Mouse (Mus musculus) small intestine, adult 2 months (tissue): ENCODE data around the gene Mindy4. TPM values are rescaled to one million over a fixed set of nuclear protein-coding genes. Genes with fewer than 3 reads are reported as not detected.

Experiments used
- H3K27ac ChIP-seq: fragments of 200-500 bp; 2 replicates; pipeline ENCODE4 v1.5.1; 2012; ENCODE audit warnings: low read depth, low read length, control low read depth, inconsistent platforms; ENCODE audit not compliant: insufficient read depth
- H3K27me3 ChIP-seq: fragments of 200-500 bp; 2 replicates; pipeline ENCODE4 v1.6.1; 2012; ENCODE audit warnings: mild to moderate bottlenecking, moderate library complexity, low read length, inconsistent platforms; ENCODE audit not compliant: control insufficient read depth, insufficient read depth
- H3K36me3 ChIP-seq: fragments of 200-500 bp; 2 replicates; pipeline ENCODE4 v1.6.1; 2012; ENCODE audit warnings: mild to moderate bottlenecking, low read length, control low read depth, inconsistent platforms; ENCODE audit not compliant: control insufficient read depth, insufficient read depth
- H3K4me1 ChIP-seq: fragments of 200-500 bp; 2 replicates; pipeline ENCODE4 v1.6.1; 2012; ENCODE audit warnings: low read length, inconsistent platforms, mixed read lengths; ENCODE audit not compliant: control insufficient read depth, insufficient read depth, insufficient read length
- H3K4me3 ChIP-seq: fragments of 200-500 bp; 2 replicates; pipeline ENCODE4 v1.5.1; 2012; ENCODE audit warnings: low read depth, mild to moderate bottlenecking, control low read depth, inconsistent platforms, low read length, moderate library complexity
- CTCF ChIP-seq: fragments of 200-500 bp; IDR thresholded peaks from 2 replicates; pipeline ENCODE4 v1.5.1; 2012; ENCODE audit warnings: low read depth, mild to moderate bottlenecking, control low read depth, inconsistent platforms, low read length, moderate library complexity, mixed read lengths; ENCODE audit not compliant: insufficient replicate concordance, insufficient read length; ENCODE audit errors: extremely low read depth
- POLR2A ChIP-seq: fragments of 200-500 bp; IDR thresholded peaks from 2 replicates; pipeline ENCODE4 v1.6.1; 2012; ENCODE audit warnings: low read depth, mild to moderate bottlenecking, control low read depth, inconsistent platforms, low read length, moderate library complexity
- WGBS: fragments of 180-500 bp; shearing (Covaris S2); methylation state at CpG from one replicate; pipeline ENCODE4 v1.1.7; 2018; 5-methylcytosine and 5-hydroxymethylcytosine counted together
- polyA plus RNA-seq: library from polyadenylated mRNA; depleted of rRNA; stranded (reverse); fragments of >200 nt; gene quantifications from 2 replicates; pipeline ENCODE4 v1.2.3, GENCODE M21; 2012

The Mindy4 gene
- polyA plus RNA-seq, 1 experiment, result 0.98 TPM

DNA sequence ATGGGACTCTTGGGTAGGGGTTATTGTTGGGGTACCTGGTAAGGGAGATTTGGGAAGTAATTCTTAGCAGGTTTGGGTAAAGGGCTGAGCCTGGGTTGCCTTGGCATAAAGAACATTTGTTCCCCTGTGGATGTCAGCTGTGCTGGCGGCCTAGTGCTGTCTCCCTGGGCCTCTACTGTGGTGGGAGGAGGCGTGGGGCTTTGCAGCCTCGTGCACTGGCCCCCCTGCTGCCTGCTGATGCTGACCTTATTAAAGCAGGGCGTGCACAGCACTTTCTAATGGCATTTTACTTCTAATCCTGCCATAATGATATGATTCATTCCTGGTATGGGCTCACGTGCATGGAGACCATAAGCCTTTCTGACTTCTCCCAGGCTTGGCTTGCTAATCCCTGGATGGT lies 82.0 kb downstream of the Mindy4 start:
- 0 out of 2 replicates have a peak, but pooled peaks cover 2% of the 10 kb centered on the region for H3K4me1 ChIP-seq
- H3K27ac ChIP-seq, result no peak overlapping the region
- H3K36me3 ChIP-seq, result no peaks in the 10 kb centered on the region
- 86% methylated on average over 5 of the region's 5 CpGs for WGBS
- no peaks in the 10 kb centered on the region for H3K27me3 ChIP-seq
- no peak overlapping the region for H3K4me3 ChIP-seq
- TF ChIP-seq POLR2A, result no peak
- TF ChIP-seq CTCF, result no peak

DNA sequence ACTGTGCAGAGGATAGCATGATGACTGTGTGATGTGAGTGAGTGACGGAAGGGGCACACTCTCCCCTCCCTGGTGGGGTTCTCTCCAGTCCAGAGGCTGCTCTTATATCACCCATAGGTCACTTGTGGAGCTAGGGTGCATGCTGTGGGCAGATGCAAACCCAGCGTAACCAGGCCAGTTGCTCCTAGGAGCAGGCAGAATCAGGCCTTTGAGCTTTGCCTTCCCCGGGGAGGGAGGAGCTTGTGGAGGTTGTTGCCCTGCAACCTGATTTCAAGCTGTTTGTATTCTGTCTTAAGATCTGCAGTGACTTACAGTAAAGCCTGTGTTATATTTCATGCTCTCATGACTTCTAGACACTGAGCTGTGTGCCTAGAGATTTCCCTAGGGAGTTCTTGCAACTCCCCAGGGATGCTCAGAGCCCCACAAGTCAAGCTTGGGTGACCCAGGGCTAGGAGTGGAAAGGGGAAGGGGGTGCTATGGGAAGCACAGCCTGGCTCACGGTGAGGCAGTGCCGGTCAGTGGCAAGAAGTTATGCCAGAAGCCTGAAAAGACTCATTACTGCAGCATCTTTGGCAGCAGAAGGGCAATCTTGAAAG lies 84.9 kb downstream of the Mindy4 start:
- 55% methylated on average over 5 of the region's 5 CpGs for WGBS
- TF ChIP-seq POLR2A (no peak), CTCF (no peak)
- Histone ChIP-seq H3K27me3 (no peaks in the 10 kb centered on the region), H3K4me1 (no peaks in the 10 kb centered on the region), H3K36me3 (no peaks in the 10 kb centered on the region), H3K27ac (no peak overlapping the region), H3K4me3 (no peak overlapping the region)

DNA sequence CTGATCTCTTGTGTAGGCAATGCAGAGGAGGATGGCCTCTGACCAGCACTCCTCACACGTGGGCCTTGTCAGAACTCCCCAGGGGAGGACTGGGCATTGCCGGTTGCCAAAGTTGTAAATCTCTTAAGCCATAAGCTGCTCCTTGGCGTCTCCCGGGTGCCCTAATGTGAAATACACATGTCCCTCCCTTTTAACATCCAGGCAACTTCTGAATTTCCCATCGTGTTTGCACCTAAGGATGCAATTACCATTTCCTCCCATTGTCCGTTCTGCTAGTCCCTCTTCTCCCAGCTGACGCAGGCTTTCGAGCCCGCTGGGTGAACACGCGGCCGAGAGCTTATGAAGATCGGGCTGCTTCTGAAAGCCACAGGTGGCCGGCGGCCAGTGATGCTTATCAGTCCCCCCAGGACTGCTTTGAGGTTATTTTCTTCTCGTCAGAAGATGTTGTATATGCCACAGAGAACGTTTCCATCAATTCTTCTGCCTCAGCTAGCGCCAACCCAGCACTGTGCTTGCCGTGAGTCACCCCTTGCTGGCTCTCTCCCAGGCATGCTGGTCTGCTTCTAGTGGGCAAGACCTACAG lies 91.5 kb downstream of the Mindy4 start:
- H3K27ac ChIP-seq, result no peak overlapping the region
- 81% methylated on average over 19 of the region's 19 CpGs for WGBS
- H3K36me3 ChIP-seq, result no peaks in the 10 kb centered on the region
- no peak overlapping the region for H3K4me3 ChIP-seq
- no peak for TF ChIP-seq POLR2A
- no peak for TF ChIP-seq CTCF
- H3K27me3 ChIP-seq, result no peaks in the 10 kb centered on the region
- peaks cover 6% of the 10 kb centered on the region; the same call in 1 of the 2 replicates for H3K4me1 ChIP-seq

DNA sequence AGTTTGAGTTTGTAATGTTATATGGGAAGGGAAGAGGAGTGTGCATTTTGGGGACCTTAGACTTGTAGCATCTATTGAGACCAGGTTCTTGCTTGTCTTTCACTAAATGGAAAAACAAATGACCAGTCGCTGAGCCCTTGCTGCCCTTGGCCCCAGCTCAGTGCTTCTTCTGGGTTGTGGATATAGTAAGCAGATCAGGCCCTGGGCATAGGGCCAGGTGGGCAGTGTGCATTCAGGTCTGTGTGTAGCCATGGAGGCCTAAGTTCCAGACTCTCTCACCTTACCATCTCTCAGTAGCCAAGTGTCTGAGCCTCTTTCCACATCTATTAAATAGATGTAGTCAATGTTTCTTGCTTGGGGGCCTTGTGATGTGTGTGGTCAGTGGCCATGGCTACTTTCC lies 92.1 kb downstream of the Mindy4 start:
- Histone ChIP-seq H3K36me3 (no peaks in the 10 kb centered on the region), H3K27ac (no peak overlapping the region), H3K4me3 (no peak overlapping the region), H3K27me3 (no peaks in the 10 kb centered on the region), H3K4me1 (peaks cover 7% of the 10 kb centered on the region; the same call in 1 of the 2 replicates)
- WGBS, result 75% methylated on average over 1 of the region's 1 CpGs
- no peak for TF ChIP-seq POLR2A
- TF ChIP-seq CTCF, result no peak

DNA sequence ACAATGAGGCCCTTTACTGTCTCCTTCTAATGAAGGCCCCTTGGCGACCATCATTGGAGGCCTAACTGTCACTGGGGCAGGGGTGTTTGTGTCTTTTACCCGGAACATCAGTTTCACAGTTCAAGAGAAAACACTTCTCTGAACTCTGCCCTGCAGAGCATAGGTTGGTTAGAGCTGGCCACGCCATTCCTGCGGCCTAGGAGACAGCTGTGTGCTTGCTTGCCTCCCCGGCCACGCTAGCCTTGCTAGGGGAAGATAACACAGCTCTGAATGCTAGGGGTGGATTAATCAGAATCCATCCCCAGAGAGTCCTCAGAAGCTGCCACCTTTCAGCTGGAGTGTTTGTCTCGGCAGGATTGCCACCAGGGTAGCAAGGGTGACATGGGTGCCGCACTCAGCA lies 96.3 kb downstream of the Mindy4 start:
- H3K4me1 ChIP-seq, result peaks cover 7% of the 10 kb centered on the region; the same call in 1 of the 2 replicates
- TF ChIP-seq POLR2A, result no peak
- no peak for TF ChIP-seq CTCF
- no peaks in the 10 kb centered on the region for H3K36me3 ChIP-seq
- no peak overlapping the region for H3K4me3 ChIP-seq
- H3K27me3 ChIP-seq, result no peaks in the 10 kb centered on the region
- 41% methylated on average over 8 of the region's 8 CpGs for WGBS
- H3K27ac ChIP-seq, result no peak overlapping the region

DNA sequence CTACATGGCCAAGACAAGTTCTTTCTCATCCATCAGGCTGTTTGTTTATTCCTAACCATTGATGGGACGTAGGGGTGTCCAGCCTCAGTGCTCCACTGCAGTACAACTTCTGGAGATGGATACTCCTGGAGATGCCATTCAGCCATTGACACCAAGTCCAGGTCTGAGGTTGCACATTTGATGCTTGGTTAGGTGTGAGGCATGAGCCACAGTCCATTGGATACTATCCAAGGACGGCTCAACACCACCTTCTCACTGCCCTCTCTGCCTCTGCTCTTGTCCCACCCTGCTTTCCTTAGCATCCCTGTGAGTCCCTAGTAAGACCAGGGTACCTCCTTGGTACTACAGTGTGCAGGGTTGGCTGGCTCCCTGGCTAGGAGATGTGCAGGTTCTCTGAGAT lies 96.7 kb downstream of the Mindy4 start:
- Histone ChIP-seq H3K27ac (no peak overlapping the region), H3K27me3 (no peaks in the 10 kb centered on the region), H3K4me3 (no peak overlapping the region), H3K36me3 (no peaks in the 10 kb centered on the region), H3K4me1 (peaks cover 7% of the 10 kb centered on the region; the same call in 1 of the 2 replicates)
- TF ChIP-seq POLR2A, result no peak
- TF ChIP-seq CTCF, result no peak
- 93% methylated on average over 2 of the region's 2 CpGs for WGBS

DNA sequence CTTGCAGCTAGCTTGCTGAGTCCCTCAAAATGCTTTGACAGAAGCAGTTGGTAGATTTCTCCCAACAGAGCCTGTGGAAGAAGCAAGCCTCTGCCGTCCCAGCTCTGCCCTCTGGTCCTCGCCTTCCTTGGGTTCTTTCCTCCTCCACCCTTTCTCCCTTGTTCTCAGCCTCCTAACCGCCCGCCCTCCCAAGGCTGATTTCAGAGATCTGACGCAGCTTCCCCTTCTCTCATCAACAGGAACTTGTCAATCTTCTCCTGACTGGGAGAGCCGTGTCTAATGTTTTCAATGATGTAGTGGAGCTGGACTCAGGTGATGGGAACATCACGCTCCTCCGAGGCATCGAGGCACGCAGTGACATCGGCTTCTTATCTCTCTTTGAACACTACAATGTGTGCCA lies 97.5 kb downstream of the Mindy4 start:
- Histone ChIP-seq H3K4me1 (peaks cover 7% of the 10 kb centered on the region; the same call in 1 of the 2 replicates), H3K4me3 (no peak overlapping the region), H3K36me3 (no peaks in the 10 kb centered on the region), H3K27ac (no peak overlapping the region), H3K27me3 (no peaks in the 10 kb centered on the region)
- no peak for TF ChIP-seq CTCF
- TF ChIP-seq POLR2A, result no peak
- 90% methylated on average over 11 of the region's 11 CpGs for WGBS

DNA sequence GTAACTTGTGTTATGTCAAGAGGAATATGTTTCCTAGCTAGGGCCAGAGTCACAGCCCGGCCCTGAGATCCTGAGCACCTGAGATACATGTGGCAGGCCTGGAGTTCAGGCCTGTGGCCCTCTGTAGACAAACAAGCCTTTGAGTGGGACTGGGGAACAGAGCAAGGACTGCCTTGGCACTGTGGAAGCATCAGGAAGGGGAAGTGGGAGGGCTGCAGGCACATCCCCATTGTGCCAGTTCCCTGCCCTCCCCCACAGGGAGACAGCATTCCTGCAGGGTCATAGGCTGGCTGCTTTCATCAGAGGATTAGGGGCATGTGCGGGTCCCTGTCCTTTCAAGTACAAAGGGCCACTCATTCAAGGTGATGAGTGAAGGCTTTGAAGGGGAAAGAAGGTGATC lies 107.0 kb downstream of the Mindy4 start:
- H3K27me3 ChIP-seq, result no peaks in the 10 kb centered on the region
- H3K4me3 ChIP-seq, result no peak overlapping the region
- TF ChIP-seq POLR2A, result no peak
- TF ChIP-seq CTCF, result no peak
- no peaks in the 10 kb centered on the region for H3K36me3 ChIP-seq
- WGBS, result 82% methylated on average over 2 of the region's 2 CpGs
- peaks cover 10% of the 10 kb centered on the region; the same call in 1 of the 2 replicates for H3K4me1 ChIP-seq
- no peak overlapping the region for H3K27ac ChIP-seq
